Mouse (Mus musculus) C2C12 (cell line): ENCODE data around the gene Efcab11.

Source experiments
- CTCF ChIP-seq: IDR thresholded peaks from one replicate; pipeline ENCODE4 v1.5.1; 2011; ENCODE audit not compliant: control insufficient read depth, insufficient read depth, insufficient read length
- MAX ChIP-seq: IDR thresholded peaks from one replicate; pipeline ENCODE4 v1.6.1; 2011; ENCODE audit warnings: mild to moderate bottlenecking, control low read depth
- MYOD1 ChIP-seq: IDR thresholded peaks from one replicate; pipeline ENCODE4 v1.6.1; 2011; ENCODE audit warnings: low read depth; ENCODE audit not compliant: control insufficient read depth, insufficient read length
- USF1 ChIP-seq: IDR thresholded peaks from one replicate; pipeline ENCODE4 v1.6.1; 2011; ENCODE audit warnings: low read depth, mild to moderate bottlenecking, control low read depth, moderate library complexity

DNA sequence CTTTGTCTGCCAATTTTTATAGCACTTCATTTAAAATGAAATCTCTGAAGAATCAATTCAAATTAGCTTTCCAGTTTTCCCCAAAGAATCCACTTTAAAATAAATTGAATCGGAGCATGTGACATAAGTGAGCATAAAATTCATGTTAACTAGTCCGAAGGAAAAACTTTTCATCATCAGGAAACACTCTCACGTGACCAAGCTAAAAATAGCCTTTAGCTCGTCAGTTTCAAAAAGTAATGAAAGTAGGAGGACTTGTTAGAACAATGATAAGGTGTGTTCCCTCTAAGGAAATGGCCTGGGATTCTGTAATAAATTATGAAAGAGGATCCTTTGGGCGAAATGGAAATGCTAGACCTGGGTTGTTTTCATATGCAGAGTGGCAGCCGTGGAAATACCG is 183.9 kb downstream of the Efcab11 start:
- no peak for TF ChIP-seq CTCF
- no peak for TF ChIP-seq USF1
- TF ChIP-seq MAX, result no peak
- TF ChIP-seq MYOD1, result no peak
